Mouse (Mus musculus) midbrain, postnatal 0 days (tissue): ENCODE results near the gene Muc2. TPM values are rescaled to one million over a fixed set of nuclear protein-coding genes. Genes with fewer than 3 reads are reported as not detected.

ENCODE experiments used
- ATAC-seq: fragments of 200-750 bp; cut with Nextera tagmentation; 2 replicates; pipeline ENCODE4 v1.8.0; 2017; ENCODE audit warnings: moderate number of reproducible peaks, mild to moderate bottlenecking, moderate TSS enrichment, moderate library complexity; ENCODE audit not compliant: low FRiP score
- DNase-seq: peaks from one replicate; pipeline ENCODE4 v3.0.0-alpha.2; 2015; ENCODE audit warnings: low spot score
- H3K27ac ChIP-seq: fragments of 300-500 bp; sonication (generic); 2 replicates; pipeline ENCODE4 v1.5.1; 2014; ENCODE audit warnings: low read depth, mild to moderate bottlenecking, low read length, mixed read lengths
- H3K27me3 ChIP-seq: fragments of 300-500 bp; sonication (generic); 2 replicates; pipeline ENCODE4 v1.6.1; 2014; ENCODE audit warnings: low read length, control low read depth, mixed read lengths; ENCODE audit not compliant: insufficient read depth
- H3K36me3 ChIP-seq: fragments of 300-500 bp; sonication (generic); 2 replicates; pipeline ENCODE4 v1.6.1; 2014; ENCODE audit warnings: low read length, control low read depth, mixed read lengths; ENCODE audit not compliant: insufficient read depth
- H3K4me1 ChIP-seq: fragments of 300-500 bp; sonication (generic); 2 replicates; pipeline ENCODE4 v1.6.1; 2014; ENCODE audit warnings: mild to moderate bottlenecking, control low read depth, antibody characterized with exemption, low read length, mixed read lengths; ENCODE audit not compliant: insufficient read depth
- H3K4me2 ChIP-seq: fragments of 300-500 bp; sonication (generic); 2 replicates; pipeline ENCODE4 v1.6.1; 2014; ENCODE audit warnings: low read depth, mild to moderate bottlenecking, low read length, mixed read lengths; ENCODE audit not compliant: poor library complexity, severe bottlenecking
- H3K4me3 ChIP-seq: fragments of 300-500 bp; sonication (generic); 2 replicates; pipeline ENCODE4 v1.5.1; 2014; ENCODE audit warnings: low read depth, mild to moderate bottlenecking, low read length, moderate library complexity
- H3K9ac ChIP-seq: fragments of 300-500 bp; sonication (generic); replicated peaks from 2 replicates; pipeline ENCODE4 v1.6.1; 2014; ENCODE audit warnings: mild to moderate bottlenecking, low read length, moderate library complexity, mixed read lengths; ENCODE audit not compliant: poor library complexity, severe bottlenecking
- H3K9me3 ChIP-seq: fragments of 300-500 bp; sonication (generic); 2 replicates; pipeline ENCODE4 v1.6.1; 2016; ENCODE audit warnings: low read length, control low read depth
- CTCF ChIP-seq: IDR thresholded peaks from 2 replicates; pipeline ENCODE4 v1.5.1; 2016; ENCODE audit warnings: antibody characterized with exemption, mild to moderate bottlenecking
- WGBS: fragments of 180-500 bp; shearing (Covaris S2); extraction: QIAGEN DNeasy Blood & Tissue Kit; methylation state at CpG from one replicate; pipeline ENCODE4 v1.1.7; 2014; 5-methylcytosine and 5-hydroxymethylcytosine counted together
- polyA plus RNA-seq: library from polyadenylated mRNA; unstranded; fragments of >200 nt; fragmentation: Nextera tagmentation; extraction: Ambion mirVana; gene quantifications from 2 replicates; pipeline ENCODE4 v1.2.1, GENCODE M21; 2015
- total RNA-seq: library from RNA; depleted of rRNA; stranded (reverse); fragments of >200 nt; gene quantifications from 2 replicates; pipeline ENCODE4 v1.2.3, GENCODE M21; 2014; rRNA removed

Muc2 gene
- total RNA-seq (0.77 and 1.0 TPM in 2 replicates), polyA plus RNA-seq (0.49 and 0.58 TPM in 2 replicates)

DNA sequence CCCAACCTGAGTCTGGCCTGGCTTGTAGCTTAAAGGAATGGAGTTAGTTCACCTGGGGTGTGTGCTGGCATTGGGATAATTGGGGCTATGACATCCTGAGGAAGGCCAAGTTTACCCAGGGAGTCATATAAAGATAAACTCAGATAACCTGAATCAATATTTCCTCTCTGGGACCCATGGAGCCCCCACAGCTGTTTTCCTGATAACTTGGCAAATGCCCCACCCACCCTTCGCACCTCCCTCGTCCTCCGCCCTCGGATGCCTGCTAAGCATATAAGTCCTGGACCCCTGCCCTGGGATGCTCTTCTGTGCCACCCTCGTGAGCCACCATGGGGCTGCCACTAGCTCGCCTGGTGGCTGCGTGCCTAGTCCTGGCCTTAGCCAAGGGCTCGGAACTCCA is at the start of gene Muc2:
TSS of gene Muc2 (plus strand) at position 301 of the 400 bp plus-strand sequence.
- no peak for TF ChIP-seq CTCF
- H3K9me3 ChIP-seq = no peaks in the 10 kb centered on the region
- no peak within 1 kb of the TSS for H3K9ac ChIP-seq
- no peak within 1 kb of the TSS for H3K4me3 ChIP-seq
- peaks cover 3% of the 10 kb centered on the region; the same call in 1 of the 2 replicates for H3K27me3 ChIP-seq
- no peak for ATAC-seq
- H3K4me1 ChIP-seq = no peaks in the 10 kb centered on the region
- H3K27ac ChIP-seq = no peak within 1 kb of the TSS
- no peaks in the 10 kb centered on the region for H3K36me3 ChIP-seq
- DNase-seq = no peak
- H3K4me2 ChIP-seq = no peak within 1 kb of the TSS
- 89% methylated on average over 8 of the region's 8 CpGs for WGBS

- Histone ChIP-seq H3K36me3 (no peaks in the 10 kb centered on the region), H3K27me3 (no peaks in the 10 kb centered on the region), H3K9me3 (no peaks in the 10 kb centered on the region), H3K4me3 (no peak overlapping the region), H3K4me1 (no peaks in the 10 kb centered on the region), H3K9ac (no peak overlapping the region), H3K4me2 (no peak overlapping the region), H3K27ac (no peak overlapping the region)
- DNase-seq (no peak), ATAC-seq (no peak)
- 86% methylated on average over 1 of the region's 1 CpGs for WGBS
- TF ChIP-seq CTCF = no peak
Observed at GRCm38 (mm10) chr7:141642375-141642774, 47.8 kb upstream of the Muc2 start.

DNA sequence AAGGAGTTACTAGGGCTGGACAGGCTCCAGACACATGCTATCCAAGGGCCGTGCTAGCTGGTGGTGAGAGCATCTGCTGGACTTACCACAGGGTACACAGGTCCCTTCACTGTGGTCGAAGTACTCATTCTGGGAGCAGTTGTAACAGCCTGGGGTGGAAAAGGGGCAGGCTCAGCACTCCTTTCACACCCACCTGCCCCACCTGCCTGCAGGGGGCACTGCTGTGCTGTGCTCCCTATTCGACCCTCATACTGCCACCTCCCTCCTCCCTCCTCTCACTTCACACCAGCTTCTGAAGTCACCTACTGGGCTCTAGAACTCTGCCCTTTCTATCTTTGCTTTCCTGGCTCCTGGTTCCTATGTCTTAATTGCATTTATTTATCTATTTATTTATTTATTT is 47.0 kb upstream of the Muc2 start:
- WGBS = 47% methylated on average over 3 of the region's 3 CpGs
- H3K27ac ChIP-seq = no peak overlapping the region
- peak; percentile 36 for TF ChIP-seq CTCF
- no peaks in the 10 kb centered on the region for H3K9me3 ChIP-seq
- H3K9ac ChIP-seq = no peak overlapping the region
- no peaks in the 10 kb centered on the region for H3K27me3 ChIP-seq
- ATAC-seq = no peak
- H3K36me3 ChIP-seq = no peaks in the 10 kb centered on the region
- no peak overlapping the region for H3K4me3 ChIP-seq
- no peak for DNase-seq
- no peaks in the 10 kb centered on the region for H3K4me1 ChIP-seq
- H3K4me2 ChIP-seq = no peak overlapping the region

- H3K9me3 ChIP-seq = no peaks in the 10 kb centered on the region
- H3K9ac ChIP-seq = no peak overlapping the region
- DNase-seq (no peak), ATAC-seq (no peak)
- H3K4me1 ChIP-seq = no peaks in the 10 kb centered on the region
- TF ChIP-seq CTCF = no peak
- no peak overlapping the region for H3K4me3 ChIP-seq
- H3K4me2 ChIP-seq = no peak overlapping the region
- no peaks in the 10 kb centered on the region for H3K36me3 ChIP-seq
- H3K27me3 ChIP-seq = no peaks in the 10 kb centered on the region
- no peak overlapping the region for H3K27ac ChIP-seq
- WGBS = 54% methylated on average over 2 of the region's 2 CpGs
Observed at GRCm38 (mm10) chr7:141647083-141647482, 43.1 kb upstream of the Muc2 start.

DNA sequence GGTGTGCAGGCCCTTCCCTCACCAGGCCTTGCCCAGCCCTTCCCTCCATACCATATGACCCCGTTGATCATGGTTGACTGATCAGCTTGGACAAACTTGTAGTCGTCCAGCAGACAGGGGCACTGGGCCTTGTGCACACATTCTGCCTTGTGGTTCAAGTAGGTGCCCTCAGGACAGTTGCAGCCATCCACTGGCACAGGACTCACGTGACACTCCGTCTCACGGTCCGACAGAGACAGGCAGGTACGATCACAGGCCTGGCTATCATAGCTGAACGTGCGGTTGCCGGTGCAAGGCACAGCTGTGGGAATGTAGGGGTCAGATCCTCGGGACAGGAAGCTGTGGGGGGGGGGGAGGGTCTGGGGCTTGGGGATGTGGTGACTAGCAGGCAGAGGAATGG is 42.3 kb upstream of the Muc2 start:
- Histone ChIP-seq H3K36me3 (no peaks in the 10 kb centered on the region), H3K27ac (no peak overlapping the region), H3K9ac (no peak overlapping the region), H3K9me3 (no peaks in the 10 kb centered on the region), H3K4me2 (no peak overlapping the region), H3K27me3 (no peaks in the 10 kb centered on the region), H3K4me3 (no peak overlapping the region), H3K4me1 (no peaks in the 10 kb centered on the region)
- DNase-seq (no peak), ATAC-seq (no peak)
- no peak for TF ChIP-seq CTCF
- WGBS = 86% methylated on average over 11 of the region's 11 CpGs

- no peak for ATAC-seq
- H3K9ac ChIP-seq = no peak overlapping the region
- no peaks in the 10 kb centered on the region for H3K4me1 ChIP-seq
- WGBS = 45% methylated on average over 7 of the region's 7 CpGs
- no peak overlapping the region for H3K4me3 ChIP-seq
- TF ChIP-seq CTCF = no peak
- no peak overlapping the region for H3K4me2 ChIP-seq
- H3K9me3 ChIP-seq = no peaks in the 10 kb centered on the region
- DNase-seq = no peak
- no peaks in the 10 kb centered on the region for H3K27me3 ChIP-seq
- H3K27ac ChIP-seq = no peak overlapping the region
- no peaks in the 10 kb centered on the region for H3K36me3 ChIP-seq
Observed at GRCm38 (mm10) chr7:141652191-141652590, 37.9 kb upstream of the Muc2 start.
